Comparison of ENCODE assay signal across 32 mouse cellular contexts in the genomic region with DNA sequence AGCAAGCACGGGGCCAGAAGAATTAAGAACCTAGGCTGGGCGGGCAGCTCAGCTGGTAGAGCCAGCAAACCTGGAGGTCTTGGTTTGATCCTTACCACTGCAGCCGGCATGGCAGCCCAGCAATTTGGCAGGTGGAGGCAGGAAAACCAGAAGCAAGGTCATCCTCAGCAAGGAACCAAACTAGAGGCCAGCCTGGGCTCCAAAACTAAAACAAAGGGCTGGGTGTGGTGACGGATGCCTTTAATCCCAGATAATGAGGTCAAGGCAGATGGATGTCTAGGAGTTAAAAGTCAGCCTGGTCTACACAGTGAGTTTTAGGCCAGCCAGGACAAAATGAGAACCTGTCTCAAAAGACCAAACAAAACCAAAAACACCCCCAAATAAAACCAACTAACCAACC. TPM values are rescaled to one million over a fixed set of nuclear protein-coding genes. Genes with fewer than 3 reads are reported as not detected.
DNase-seq lines count a peak whose midpoint lies in the region; ATAC-seq and TF ChIP-seq lines count a peak whose summit lies in the region.
"Had no signal": no experiment of that assay in that cellular context is flagged by ENCODE, and none has a peak within 500 bp of the region (broad histone marks: within the 10 kb centered on the region; RNA-seq: fewer than 3 reads in every experiment).

No protein-coding gene starts in this region.

- DNase-seq in heart, adult 11 months = peak; percentile 87
- DNase-seq in layer of hippocampus, adult 2 months (ENCODE audit: low spot score in 2 of 2) = no peak
- DNase-seq in layer of hippocampus, postnatal 36 days = no peak
- DNase-seq in R1 (ENCODE audit: low read depth, low spot score) = peak; percentile 42
- no peak for DNase-seq in left cerebral cortex, postnatal 25 days (ENCODE audit: low spot score in 2 of 2)
- DNase-seq in midbrain, embryonic 14.5 days = no peak
- DNase-seq: adrenal gland, adult 8-10 months; adrenal gland, postnatal 14 days; adrenal gland, postnatal 36 days; B cell, adult 2 months; cerebellum, adult 11 months; cerebellum, adult 18-20 months; cerebellum, adult 8-10 months; cerebellum, adult 9-11 months; cerebellum, postnatal 14 days; cerebellum, postnatal 36 days; embryo, embryonic 11 days had no signal

- no peak overlapping the region for H3K4me2 ChIP-seq in heart, embryonic 12.5 days
- H3K4me2 ChIP-seq in midbrain, embryonic 14.5 days (ENCODE audit: low read length) = no peak overlapping the region
- H3K4me2 ChIP-seq: embryonic facial prominence, embryonic 13.5 days; embryonic facial prominence, embryonic 15.5 days; forebrain, embryonic 12.5 days had no signal

- ATAC-seq in heart, embryonic 12.5 days (ENCODE audit: insufficient number of reproducible peaks, low FRiP score) = no peak
- no peak for ATAC-seq in midbrain, embryonic 14.5 days (ENCODE audit: low FRiP score, low TSS enrichment)
- ATAC-seq: activated CD4-positive, CD25-positive, alpha-beta regulatory T cell, adult 4 months; CD4-positive, CD25-positive, alpha-beta regulatory T cell, adult 4 months; forebrain, embryonic 14.5 days; forebrain, embryonic 16.5 days; Patski had no signal

- H3K36me3 ChIP-seq in heart, embryonic 12.5 days = no peaks in the 10 kb centered on the region
- no peaks in the 10 kb centered on the region for H3K36me3 ChIP-seq in midbrain, embryonic 14.5 days (ENCODE audit: control insufficient read depth, insufficient read depth, low read length)
- H3K36me3 ChIP-seq: embryonic facial prominence, embryonic 13.5 days; embryonic facial prominence, embryonic 15.5 days; forebrain, embryonic 10.5 days; forebrain, embryonic 12.5 days; G1E had no signal

- H3K4me3 ChIP-seq in heart, embryonic 12.5 days = no peak overlapping the region
- H3K4me3 ChIP-seq in layer of hippocampus, adult 2 months = no peak overlapping the region
- no peak overlapping the region for H3K4me3 ChIP-seq in brown adipose tissue, adult 24 weeks (ENCODE audit: insufficient read depth, low read depth, low read length)
- H3K4me3 ChIP-seq in midbrain, embryonic 14.5 days (replicated peaks; ENCODE audit: low read depth, low read length) = no peak overlapping the region
- H3K4me3 ChIP-seq: embryonic facial prominence, embryonic 13.5 days; embryonic facial prominence, embryonic 15.5 days; erythroblast, embryonic 14.5 days; forebrain, embryonic 10.5 days; forebrain, embryonic 12.5 days had no signal

- intact Hi-C loops in left cerebral cortex, postnatal 25 days (cut with DNase I) = no loop called here

- H3K9ac ChIP-seq in heart, embryonic 12.5 days = no peak overlapping the region
- no peak overlapping the region for H3K9ac ChIP-seq in midbrain, embryonic 14.5 days (replicated peaks; ENCODE audit: low read length)
- H3K9ac ChIP-seq: embryonic facial prominence, embryonic 13.5 days; embryonic facial prominence, embryonic 15.5 days; forebrain, embryonic 12.5 days had no signal

- no peaks in the 10 kb centered on the region for H3K27me3 ChIP-seq in heart, embryonic 12.5 days (replicated peaks)
- H3K27me3 ChIP-seq in midbrain, embryonic 14.5 days (ENCODE audit: control insufficient read depth, insufficient read depth, low read length) = no peaks in the 10 kb centered on the region
- H3K27me3 ChIP-seq: CH12.LX; embryonic facial prominence, embryonic 13.5 days; embryonic facial prominence, embryonic 15.5 days; forebrain, embryonic 12.5 days; Patski had no signal

- 0 out of 2 replicates have a peak, but pooled peaks cover 5% of the 10 kb centered on the region for H3K9me3 ChIP-seq in heart, embryonic 12.5 days (replicated peaks)
- H3K9me3 ChIP-seq in midbrain, embryonic 14.5 days (ENCODE audit: control insufficient read depth, low read length) = no peaks in the 10 kb centered on the region
- H3K9me3 ChIP-seq: embryonic facial prominence, embryonic 15.5 days; forebrain, embryonic 10.5 days; G1E had no signal

- no peak for TF ChIP-seq CTCF in layer of hippocampus, adult 2 months (conservative IDR thresholded peaks at IDR 0.05)

- 64% methylated on average over 4 of the region's 4 CpGs for WGBS in heart, embryonic 12.5 days
- 81% methylated on average over 4 of the region's 4 CpGs for WGBS in midbrain, embryonic 14.5 days

- H3K27ac ChIP-seq in heart, embryonic 12.5 days (ENCODE audit: poor library complexity, severe bottlenecking) = no peak overlapping the region
- peak overlapping the region; percentile 69 for H3K27ac ChIP-seq in layer of hippocampus, adult 2 months
- H3K27ac ChIP-seq in brown adipose tissue, adult 24 weeks (replicated peaks; ENCODE audit: low read depth, low read length) = peak overlapping the region; percentile 56; the same call in 1 of the 2 replicates
- no peak overlapping the region for H3K27ac ChIP-seq in midbrain, embryonic 14.5 days (replicated peaks; ENCODE audit: low read depth, low read length)
- H3K27ac ChIP-seq: embryonic facial prominence, embryonic 13.5 days; embryonic facial prominence, embryonic 15.5 days; forebrain, embryonic 10.5 days; forebrain, embryonic 12.5 days had no signal

- no peaks in the 10 kb centered on the region for H3K4me1 ChIP-seq in heart, embryonic 12.5 days (replicated peaks)
- H3K4me1 ChIP-seq in brown adipose tissue, adult 24 weeks (ENCODE audit: control insufficient read depth, insufficient read depth, insufficient read length, low read length) = 0 out of 2 replicates have a peak, but pooled peaks cover 2% of the 10 kb centered on the region
- no peaks in the 10 kb centered on the region for H3K4me1 ChIP-seq in midbrain, embryonic 14.5 days (ENCODE audit: control insufficient read depth, insufficient read depth, low read length)
- H3K4me1 ChIP-seq: embryonic facial prominence, embryonic 13.5 days; embryonic facial prominence, embryonic 15.5 days; forebrain, embryonic 10.5 days; forebrain, embryonic 12.5 days had no signal

RNA-seq across cellular contexts. Expression of gene Adm, which starts 55.5 kb away (rescaled TPM):
- 10.1 and 10.9 TPM in 2 replicates for polyA plus RNA-seq in heart, embryonic 12.5 days (2016; fragmentation: Nextera tagmentation; extraction: Ambion mirVana)
- total RNA-seq in layer of hippocampus, adult 2 months (2021) = 1 to 10 TPM; 1.1 to 1.6 TPM
- 1 to 10 TPM; 1.8 to 2.4 TPM for total RNA-seq in layer of hippocampus, postnatal 36 days (2021)
- 2.2 and 3.5 TPM in 2 replicates for polyA plus RNA-seq in brown adipose tissue, adult 24 weeks (2012; ENCODE audit: insufficient read depth, insufficient read length, missing spikeins)
- total RNA-seq in left cerebral cortex, postnatal 25 days (2021) = 1 to 10 TPM; 2.0 to 2.3 TPM
- 1.4 and 3.2 TPM in 2 replicates for polyA plus RNA-seq in midbrain, embryonic 14.5 days (2014; fragmentation: Nextera tagmentation; extraction: Ambion mirVana)
- total RNA-seq: common myeloid progenitor, adult 5-6 weeks; G1E had no signal
- polyA plus RNA-seq: activated CD4-positive, CD25-positive, alpha-beta regulatory T cell, adult 4 months; CD4-positive, CD25-positive, alpha-beta regulatory T cell, adult 4 months; erythroblast, embryonic 14.5 days; G1E; Patski had no signal

Comparison
In these comparisons a context has a peak if more than half of its experiments do, and no peak if none do; other contexts are left out.
1. DNase-seq: peak in heart, adult 11 months (single experiment) and R1 (single experiment); none in layer of hippocampus, adult 2 months (0 of 2), layer of hippocampus, postnatal 36 days (0 of 2), left cerebral cortex, postnatal 25 days (0 of 2) and midbrain, embryonic 14.5 days (single experiment).
2. H3K27ac ChIP-seq: peak in layer of hippocampus, adult 2 months (single experiment) and brown adipose tissue, adult 24 weeks (single experiment); none in heart, embryonic 12.5 days (single experiment) and midbrain, embryonic 14.5 days (single experiment).